Mouse (Mus musculus): ENCODE results near the gene Serpina3k.
"Not testable (repeated sequence)": the region's sequence is repeated elsewhere in the genome, so short reads cannot be mapped to it uniquely, and the experiment has no call there.

- TF ChIP-seq CTCF (IDR thresholded peaks at IDR 0.05; ENCODE audit: borderline replicate concordance, extremely low read depth, insufficient read depth, insufficient read length); POLR2A (IDR thresholded peaks at IDR 0.05; ENCODE audit: borderline replicate concordance, extremely low read depth, insufficient read depth, insufficient read length, poor library complexity, severe bottlenecking): not testable (repeated sequence)
These were observed 42.9 kb downstream of the Serpina3k start for GRCm38 (mm10) chr12:104381071-104381604.
